Mouse (Mus musculus) urinary bladder, postnatal 4 days (tissue): ENCODE measurements around the gene Gm4450.
"Not testable (repeated sequence)": the region's sequence is repeated elsewhere in the genome, so short reads cannot be mapped to it uniquely, and the experiment has no call there.

ENCODE experiments used
- DNase-seq, 2 experiments: peaks; one replicate each; pipeline ENCODE4 v3.0.0; 2021 to 2022; ENCODE audit warnings: low spot score in 2 of 2

Gm4450 gene

GRCm38 (mm10) chr3:98418991-98419785 lies 37.7 kb downstream of the Gm4450 start:
- DNase-seq = no peak

GRCm38 (mm10) chr3:98417328-98417727 lies 39.6 kb downstream of the Gm4450 start:
- DNase-seq = peak; percentile 72

- DNase-seq = no peak
These were observed 40.3 kb downstream of the Gm4450 start for GRCm38 (mm10) chr3:98416426-98417250.

GRCm38 (mm10) chr3:98414296-98414695 lies 42.6 kb downstream of the Gm4450 start:
- DNase-seq = no peak

- DNase-seq = no peak
These were observed 43.2 kb downstream of the Gm4450 start for GRCm38 (mm10) chr3:98413733-98414132.

GRCm38 (mm10) chr3:98410619-98411580 lies 46.0 kb downstream of the Gm4450 start:
- DNase-seq = not testable (repeated sequence)

- DNase-seq = not testable (repeated sequence)
These were observed 49.6 kb downstream of the Gm4450 start for GRCm38 (mm10) chr3:98407261-98407780.

GRCm38 (mm10) chr3:98406569-98407144 lies 50.3 kb downstream of the Gm4450 start:
- not testable (repeated sequence) for DNase-seq

GRCm38 (mm10) chr3:98405877-98406276 lies 51.0 kb downstream of the Gm4450 start:
- not testable (repeated sequence) for DNase-seq

GRCm38 (mm10) chr3:98404268-98404895 lies 52.5 kb downstream of the Gm4450 start:
- not testable (repeated sequence) for DNase-seq
